Mouse (Mus musculus): ENCODE results near the gene Kat8.

DNA sequence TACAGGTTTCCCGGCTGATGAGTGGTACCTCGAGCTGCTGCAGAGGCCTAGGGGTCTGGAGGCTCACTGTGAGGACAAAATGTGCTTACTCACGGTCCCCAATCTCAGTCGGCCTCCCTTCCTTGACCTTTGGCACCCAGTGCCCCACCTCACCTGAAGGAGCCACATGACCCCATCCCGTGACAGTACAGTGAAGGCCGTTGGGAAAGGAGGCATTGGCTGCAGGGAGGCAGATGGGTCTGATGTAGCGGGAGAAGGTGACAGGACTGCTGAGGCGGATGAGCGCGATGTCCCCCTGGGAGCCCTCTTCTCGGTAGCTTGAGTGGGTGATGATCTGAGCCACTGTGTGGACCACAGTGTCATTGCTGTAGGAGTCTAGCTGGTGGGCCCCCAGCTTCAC is 14.5 kb downstream of the Kat8 start:
- no peak for TF ChIP-seq GATA1 (IDR thresholded peaks at IDR 0.05; ENCODE audit: low read length)
- TF ChIP-seq TAL1 (IDR thresholded peaks at IDR 0.05; ENCODE audit: low read length): no peak
